Mouse (Mus musculus): ENCODE measurements at regions not wholly inside any gene's neighbourhood (a gene's known extent, or its start where the extent isn't known, plus 50 kb on each side); places are given as distances from the start of the nearest gene placed in this dataset.

DNA sequence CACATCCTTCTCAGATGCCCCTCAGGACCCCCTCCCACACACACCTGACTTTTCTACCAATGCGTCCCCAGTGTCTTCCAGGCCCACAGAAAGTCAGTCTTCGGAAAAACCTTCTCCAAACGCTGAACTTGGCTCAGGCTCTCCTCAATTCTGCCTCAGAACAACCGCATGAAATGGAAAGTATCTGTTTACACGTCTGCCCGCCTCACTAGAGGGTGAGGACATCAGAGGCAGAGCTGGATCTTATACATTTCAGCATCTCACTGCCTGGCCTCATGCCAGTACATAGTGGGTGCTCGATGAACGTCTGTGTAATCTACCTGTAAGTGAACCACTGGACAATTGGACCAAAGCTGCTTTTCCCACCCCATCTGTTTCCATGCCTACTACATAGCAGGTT, 189.1 kb upstream of the 4930412O13Rik start:
- DNase-seq, result no peak

DNA sequence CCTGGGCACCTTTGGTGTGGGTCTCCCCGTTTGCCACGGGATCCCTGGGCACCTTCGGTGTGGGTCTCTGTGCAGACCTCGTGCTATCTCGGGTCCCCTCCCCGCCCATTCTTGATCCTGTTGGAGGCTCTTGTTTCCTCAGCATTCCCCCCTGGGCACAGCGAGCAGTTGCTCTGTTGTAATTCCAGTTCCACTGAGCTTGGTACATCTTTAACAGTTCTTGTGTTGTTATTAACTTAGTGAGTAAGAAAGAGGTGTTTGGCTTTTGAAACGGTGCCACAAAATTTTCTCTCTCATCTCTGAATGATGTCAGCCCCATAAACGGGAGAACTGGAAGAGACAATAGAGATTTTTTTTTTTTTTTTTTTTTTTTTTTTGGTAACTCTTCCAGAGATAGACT, 187.7 kb upstream of the 4930412O13Rik start:
- no peak for DNase-seq

DNA sequence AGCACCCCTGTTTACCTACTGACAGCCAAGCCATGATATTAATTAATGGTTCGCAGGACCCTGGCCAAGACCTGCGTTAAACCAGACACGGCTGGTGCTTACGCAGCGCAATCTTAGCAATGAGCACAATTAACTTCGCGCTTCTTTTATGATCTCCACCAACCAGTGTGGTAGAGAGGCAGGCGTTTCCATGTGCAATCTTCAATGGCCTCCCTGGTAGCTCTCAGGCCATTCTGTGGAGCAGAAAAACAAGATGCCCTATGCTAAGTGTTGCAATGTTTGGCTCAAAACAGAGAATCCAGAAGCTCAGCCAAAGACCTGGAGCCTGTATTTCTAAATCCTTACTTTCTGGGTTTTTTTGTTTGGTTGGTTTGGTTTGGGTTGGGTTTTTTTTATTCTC, 186.9 kb upstream of the 4930412O13Rik start:
- no peak for DNase-seq

DNA sequence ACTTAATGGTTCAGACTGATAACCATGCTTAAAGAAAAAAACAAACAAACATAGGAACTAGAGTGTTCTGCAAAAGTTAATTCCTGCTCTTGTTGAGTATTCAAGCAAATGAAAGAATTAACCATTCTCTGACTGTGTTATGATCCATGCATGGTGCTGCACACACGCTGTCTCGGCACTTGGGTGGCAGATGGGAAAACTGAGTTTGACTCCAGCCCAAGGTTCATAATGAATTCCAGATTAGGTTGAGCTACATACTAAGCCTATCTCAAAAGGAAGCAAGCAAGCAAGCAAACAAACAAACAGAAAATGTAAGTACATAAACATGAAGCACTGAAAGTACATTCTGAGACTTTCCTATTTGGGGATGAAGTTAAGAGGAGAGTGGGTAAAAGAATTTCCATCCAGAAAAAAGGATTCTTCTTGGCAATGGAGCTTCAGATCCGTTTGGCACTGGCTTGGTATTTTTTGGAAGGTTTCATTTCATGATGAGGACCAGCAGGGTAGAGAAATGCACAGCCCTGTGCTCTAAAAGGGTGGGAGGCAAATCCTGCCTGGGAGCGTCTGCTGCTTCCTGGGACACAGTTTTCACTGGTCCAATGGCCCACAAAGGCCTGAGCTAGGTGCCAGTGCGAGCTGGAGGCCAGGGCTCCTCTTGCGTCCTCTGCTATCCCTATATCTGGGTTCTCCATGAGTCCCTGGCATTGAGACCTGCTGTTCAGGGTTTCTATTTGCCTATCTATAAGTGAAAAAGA, 183.3 kb upstream of the 4930412O13Rik start:
- no peak for DNase-seq

DNA sequence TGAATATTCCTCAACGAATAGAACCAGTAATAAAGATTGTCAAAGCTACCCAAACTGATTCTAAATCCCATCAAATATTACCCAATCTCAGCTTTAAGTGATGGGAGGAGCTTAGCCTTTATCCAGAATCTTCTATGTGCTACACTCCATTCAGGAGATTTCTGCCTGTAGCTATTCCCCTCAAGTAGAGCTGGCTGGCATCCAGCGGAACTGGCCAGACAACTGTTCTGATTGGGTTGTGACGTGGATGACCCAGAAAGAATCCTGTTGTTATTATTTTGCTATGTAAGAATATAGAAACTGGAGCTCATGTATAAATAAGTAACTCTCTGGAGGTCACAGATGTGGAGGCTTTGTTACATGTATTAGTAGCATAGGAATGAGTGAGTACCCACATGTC, 176.8 kb upstream of the 4930412O13Rik start:
- no peak for DNase-seq

DNA sequence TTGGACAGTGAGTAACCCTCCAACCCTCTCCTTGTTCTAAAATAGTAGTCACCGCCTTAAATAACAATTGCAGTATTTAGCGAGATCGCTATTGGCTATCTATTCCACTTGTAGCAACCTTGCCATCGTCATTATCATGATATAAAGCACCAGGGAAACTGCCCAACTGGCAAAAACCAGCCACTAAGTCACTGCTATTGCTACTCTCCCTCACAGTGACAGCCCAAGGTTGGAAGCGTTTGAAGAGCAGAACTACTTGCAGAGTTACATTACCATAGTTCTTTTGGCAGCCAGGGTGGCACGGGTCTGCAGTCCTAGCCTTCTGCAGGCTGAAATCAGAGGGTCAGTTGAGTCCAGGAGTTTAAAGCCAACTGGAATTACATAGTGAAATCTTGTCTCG, 171.6 kb upstream of the 4930412O13Rik start:
- no peak for DNase-seq

DNA sequence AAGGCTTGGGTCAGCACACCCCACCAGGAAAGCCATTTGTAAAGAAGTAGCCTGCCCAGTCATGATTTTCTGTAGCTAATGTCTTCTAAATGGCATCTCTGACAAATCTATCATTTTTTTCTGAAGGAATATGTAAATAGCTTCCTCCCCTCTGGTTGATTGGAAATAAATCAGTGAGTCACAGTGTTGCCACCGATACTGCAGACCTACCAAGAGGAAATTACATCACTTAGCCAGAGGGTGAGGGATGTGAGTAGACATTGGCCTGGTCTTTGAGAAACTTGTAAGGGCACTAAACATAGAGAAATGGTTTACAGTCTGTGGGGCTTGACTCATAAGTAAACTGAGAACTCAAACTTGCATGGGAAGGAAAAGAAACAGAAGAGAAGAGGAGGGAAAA, 163.1 kb upstream of the 4930412O13Rik start:
- no peak for DNase-seq

DNA sequence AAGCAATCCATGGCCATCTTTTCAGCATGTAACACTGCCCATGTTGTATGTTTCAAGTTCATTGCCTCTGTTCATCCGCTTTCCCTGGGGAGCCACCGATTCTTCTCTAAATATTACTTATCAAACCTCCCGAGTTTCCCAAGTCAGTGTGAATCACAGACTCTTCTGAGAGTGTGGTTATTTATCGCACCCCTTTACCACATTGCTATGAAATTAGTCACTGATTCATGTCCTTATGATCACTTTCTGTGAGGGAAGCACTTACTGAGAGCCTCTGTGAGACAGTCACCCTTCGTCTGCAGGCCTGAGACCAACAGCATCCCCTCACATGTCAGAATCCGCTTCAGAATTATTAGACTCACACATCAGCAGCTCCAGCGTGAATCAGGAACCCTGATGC, 147.8 kb upstream of the 4930412O13Rik start:
- no peak for DNase-seq

DNA sequence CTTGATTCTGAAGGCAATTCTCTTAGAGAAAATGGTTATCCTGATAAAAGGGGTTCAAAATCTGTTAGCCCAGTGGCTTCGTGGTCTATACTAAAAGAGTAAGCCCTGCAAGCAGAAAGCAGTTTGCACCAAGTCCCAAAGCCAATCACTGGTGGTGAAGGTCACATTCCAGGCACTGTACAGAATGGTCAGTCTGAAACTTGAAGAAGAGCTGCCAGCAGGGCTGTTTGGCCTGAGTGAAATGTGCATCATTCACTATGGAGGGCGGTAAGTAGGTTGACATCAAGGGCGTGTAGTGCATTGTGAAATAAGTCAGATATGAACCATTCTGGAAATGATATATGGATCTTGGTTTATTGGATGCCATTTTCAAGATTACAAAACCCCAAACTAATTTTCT, 136.9 kb upstream of the 4930412O13Rik start:
- no peak for DNase-seq

DNA sequence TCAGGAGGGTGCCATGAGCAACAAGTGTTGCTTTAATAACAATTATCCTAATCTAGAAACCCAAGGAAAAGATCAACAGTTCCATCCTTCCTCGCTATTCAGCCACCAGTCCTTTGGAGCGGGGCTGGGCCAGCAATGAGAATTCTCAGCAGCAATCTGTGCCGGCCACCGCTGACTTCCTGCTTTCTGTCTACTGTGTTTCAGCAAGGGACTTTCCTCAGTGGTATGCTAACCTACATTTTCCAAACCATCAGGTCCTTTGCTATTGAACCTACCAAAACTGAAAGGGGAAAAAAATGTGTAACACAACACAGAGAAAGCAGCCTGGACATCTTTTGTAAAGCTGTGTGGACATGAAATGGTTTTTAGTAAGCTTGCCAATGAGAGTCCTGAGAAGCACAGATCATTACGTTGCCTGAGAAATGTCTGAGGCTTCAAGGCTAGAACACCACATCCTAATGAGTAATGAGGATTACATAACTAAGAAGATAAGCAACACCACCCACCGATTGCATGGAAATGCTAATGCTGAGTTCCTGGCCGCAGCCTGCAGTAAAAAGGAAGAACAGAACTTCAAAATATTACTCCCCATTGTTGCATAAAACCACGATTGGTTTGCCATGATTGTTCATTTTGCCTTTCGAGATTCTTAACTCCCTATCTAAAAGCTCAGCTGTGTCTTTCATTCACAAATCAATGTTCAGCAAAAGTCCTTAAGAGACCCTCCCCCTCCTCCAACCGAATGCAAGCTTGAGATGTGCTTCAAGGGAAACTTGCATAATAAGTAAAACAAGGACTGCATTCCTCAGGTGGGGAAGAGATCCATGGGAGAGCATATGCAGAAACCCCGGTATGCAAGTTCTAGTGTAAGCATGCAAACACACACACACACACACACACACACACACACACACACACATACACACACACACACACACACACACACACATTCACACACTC, 130.9 kb upstream of the 4930412O13Rik start:
- peak; percentile 11 for DNase-seq

DNA sequence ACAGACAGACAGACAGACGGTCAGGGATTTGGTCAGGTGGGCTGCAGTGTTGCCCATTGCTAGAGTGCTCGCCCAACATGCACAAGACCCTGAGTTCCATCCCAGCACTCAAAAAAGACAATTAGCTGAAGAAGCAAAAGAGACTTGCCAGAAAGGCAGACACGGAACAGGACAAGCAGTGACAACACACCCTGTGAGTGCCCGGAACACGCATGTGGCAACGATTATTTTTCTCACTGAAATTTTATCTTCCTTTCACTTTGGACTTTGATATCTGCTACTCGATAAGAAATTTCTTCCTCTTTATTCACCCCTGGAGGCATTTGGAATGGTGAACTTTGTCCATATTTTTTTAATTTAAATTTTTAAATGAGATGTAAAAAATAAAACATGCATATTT, 127.4 kb upstream of the 4930412O13Rik start:
- no peak for DNase-seq

DNA sequence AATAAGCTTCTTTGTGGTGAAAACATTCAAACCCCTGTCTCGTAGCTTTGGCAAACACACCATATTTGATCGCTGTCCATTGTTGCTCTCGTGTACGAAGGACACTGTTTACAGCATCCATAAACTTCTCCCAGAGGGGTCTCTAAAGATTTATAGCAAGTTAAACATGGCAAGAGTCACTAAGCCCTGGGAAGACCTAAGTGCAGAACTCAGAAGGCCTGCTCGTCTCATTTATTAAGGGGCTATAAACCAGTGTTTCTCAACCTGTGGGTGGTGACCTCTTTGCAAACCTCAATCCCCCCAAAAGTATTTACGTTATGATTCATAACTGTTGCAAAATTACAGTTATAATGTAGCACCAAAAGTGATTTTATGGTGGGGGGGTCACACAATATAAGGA, 126.9 kb upstream of the 4930412O13Rik start:
- DNase-seq, result peak; percentile 7

DNA sequence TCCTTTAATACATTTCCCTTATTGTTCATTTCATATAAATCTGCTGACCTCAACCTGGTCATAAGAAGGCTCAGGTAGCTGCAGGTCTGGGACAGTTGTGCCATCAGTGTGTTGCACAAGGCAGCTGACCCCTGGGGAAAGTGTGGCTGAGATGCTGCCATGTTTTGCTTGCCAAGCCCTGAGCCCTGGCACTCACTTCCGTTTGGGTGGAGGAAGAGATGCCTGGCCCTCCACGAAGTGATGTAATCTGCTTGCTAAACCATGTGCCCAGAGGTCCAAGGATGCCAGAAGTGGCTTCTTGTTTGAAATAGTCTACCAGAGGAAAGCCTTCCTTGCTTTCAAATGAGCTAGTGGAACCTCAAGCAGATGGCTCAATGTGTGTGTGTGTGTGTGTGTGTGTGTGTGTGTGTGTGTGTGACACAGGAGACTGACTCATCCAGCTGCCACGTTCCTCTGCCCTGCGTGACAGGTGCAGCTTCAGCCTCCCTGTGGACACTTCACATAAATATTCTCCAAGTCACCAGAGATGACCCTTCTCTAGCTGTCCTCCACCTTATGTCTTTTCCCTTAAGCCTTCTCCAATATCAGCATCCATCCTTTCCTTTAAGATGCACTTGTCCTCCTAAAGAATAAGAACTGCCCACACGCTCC, 123.2 kb upstream of the 4930412O13Rik start:
- no peak for DNase-seq

DNA sequence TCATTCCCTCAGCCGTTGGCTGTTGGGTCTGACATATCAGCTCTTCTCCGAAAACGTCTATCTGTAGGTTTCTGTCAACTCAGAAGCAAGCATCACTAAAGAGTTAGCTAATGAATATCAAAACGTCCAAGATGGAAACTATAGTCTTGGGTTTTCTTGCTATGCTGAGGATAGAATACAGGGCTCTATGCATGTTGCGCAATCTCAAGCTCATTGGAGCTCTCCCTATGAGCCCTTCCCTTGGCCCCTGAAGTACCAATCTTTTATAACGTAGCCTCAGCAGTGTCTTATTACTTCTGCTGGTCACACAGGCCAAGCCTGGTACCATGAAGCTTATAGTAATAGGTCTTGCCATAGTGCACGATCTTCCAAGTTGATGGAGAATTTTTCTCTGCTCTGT, 122.1 kb upstream of the 4930412O13Rik start:
- no peak for DNase-seq

DNA sequence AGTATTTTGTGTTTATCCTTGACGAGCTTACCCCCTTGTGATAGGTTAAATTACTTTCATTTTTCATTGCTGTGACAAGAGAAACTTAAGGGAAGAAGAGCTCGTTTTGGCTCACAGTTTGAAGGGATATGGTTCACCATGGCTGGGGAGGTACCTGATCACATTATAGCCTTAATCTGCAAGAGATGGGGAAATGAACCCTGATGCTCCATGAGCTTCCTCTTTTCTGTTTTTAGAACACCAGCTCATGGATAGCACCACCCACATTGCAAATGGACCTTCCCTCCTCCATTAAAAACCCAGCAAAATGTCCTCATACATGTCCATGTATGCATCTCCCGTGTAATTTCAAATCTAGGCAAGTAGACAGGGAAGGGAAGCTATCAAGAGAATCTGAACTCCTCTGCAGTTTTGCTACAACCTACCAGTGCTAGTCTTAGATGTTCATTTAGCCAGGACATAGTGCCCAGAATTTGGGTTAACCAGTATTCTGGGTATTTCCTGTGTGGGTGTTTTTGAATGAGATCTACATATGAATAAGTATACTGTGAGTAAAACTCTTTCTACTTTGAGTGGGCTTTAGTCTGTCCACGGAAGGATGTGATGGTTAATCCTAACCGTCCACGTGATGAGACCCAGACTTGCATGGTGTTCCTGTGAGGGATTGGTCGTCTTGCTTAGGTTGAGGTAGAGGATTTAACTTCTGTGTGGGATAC, 121.5 kb upstream of the 4930412O13Rik start:
- DNase-seq, result no peak

DNA sequence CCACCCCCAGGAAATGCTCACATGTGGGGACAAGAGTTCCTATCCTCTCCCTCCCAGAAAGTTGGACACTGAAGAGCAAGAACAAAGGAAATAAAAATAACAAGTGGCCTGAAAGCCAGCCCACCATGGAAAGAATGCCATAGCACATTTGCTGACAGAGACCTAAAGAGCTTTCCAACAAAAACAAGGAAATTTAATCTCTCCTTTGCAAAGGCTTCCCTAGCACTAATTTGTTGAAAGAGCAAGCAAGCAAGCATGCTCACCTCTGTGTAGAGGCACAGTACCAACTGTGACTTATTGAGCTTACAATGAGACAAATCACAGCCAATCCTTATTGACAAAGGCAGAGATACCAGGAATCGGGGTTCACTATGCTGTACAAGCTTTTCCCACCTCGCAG, 100.9 kb upstream of the 4930412O13Rik start:
- DNase-seq, result no peak

DNA sequence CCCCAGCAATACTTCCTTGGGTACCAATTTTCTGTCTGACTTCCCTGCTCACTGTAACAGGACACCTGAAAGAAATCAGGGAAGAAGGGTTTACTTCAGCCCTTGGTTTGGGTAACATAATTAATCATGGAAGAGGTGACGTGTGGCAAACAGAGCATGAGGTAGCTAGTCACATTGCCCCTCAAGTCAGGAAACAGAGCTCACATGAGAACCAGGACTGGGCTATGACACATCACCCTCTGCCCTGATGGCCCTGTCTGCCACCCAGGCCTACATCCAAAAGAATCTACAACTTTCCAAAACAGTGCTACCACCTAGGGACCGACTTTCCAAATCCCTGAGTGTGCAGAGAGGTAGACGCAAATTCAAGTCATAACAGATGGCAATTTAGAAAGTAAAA, 98.4 kb upstream of the 4930412O13Rik start:
- DNase-seq, result no peak

DNA sequence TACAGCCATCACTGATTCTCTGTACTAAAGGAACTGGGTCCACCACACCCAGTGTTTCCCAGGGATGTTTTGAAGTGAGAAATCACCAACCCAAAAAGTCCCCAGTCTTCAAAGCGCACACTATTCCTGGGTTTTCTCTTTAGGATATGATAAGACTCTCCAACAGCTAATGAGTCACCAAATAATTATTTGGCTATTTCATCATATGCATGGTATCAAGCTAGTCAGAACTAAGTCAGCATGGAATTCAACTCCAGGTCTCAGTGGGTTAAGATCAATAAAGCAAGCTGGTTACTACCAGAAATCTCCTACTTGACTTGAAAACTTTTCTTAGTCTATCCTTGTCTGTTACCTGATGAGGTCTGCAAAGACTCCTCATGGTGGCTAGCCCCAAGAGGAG, 89.1 kb upstream of the 4930412O13Rik start:
- DNase-seq, result no peak

DNA sequence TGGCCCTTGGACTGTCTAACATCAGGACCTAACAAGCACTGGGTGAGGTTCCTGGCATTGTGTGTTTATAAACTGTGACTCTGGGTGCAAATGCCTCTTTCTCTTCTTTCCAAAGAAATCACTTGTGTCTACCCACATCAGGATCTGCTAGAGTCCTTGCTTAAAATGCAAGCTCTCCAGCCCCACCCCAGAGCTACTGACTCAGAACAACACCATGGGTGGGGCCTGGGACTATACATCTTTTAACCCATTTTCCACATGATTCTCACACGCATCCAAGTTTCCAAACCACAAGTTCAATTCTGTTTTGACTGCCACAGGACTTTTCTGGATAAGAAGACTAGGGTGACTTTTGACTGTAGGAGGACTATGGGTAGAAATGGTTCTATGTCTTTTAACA, 88.7 kb upstream of the 4930412O13Rik start:
- no peak for DNase-seq

DNA sequence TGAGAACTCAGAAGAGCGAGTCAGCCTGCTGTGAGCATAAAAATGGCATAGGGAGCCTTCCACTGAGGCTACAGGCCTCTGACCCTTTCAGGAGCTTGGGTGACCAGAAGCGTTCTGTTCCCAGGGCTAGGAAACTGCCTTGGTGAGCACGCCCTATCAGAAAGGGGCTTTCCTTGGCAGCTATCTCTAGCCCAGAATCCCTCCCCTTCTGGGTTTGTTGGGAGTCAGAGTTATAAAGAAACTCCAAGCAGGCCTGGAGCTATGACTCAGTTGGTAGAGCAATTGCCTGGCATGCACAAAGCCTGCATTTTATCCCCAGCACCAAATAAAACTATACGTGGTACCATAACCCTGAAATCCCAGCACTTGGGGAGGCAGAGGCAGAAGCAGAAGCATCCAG, 85.7 kb upstream of the 4930412O13Rik start:
- no peak for DNase-seq

DNA sequence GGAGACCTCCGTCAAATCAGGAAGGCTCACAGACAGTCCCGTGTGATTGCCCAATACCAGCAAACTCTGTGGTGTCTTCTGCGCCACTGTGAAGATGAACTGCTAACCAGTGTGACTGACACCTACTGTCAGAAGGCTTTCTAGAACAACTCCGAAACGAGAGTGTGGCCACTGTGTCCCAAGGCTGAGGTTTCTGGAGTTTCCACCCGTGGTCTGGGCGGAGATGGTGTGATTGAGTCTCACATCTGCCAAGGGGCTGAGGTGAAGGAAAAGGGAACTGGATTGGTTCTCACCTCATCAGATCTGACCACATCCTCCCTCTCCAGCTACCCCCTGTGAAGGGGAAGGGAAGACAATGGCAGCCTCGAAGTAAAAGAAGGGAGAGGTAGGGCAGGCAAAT, 79.6 kb upstream of the 4930412O13Rik start:
- DNase-seq, result no peak

DNA sequence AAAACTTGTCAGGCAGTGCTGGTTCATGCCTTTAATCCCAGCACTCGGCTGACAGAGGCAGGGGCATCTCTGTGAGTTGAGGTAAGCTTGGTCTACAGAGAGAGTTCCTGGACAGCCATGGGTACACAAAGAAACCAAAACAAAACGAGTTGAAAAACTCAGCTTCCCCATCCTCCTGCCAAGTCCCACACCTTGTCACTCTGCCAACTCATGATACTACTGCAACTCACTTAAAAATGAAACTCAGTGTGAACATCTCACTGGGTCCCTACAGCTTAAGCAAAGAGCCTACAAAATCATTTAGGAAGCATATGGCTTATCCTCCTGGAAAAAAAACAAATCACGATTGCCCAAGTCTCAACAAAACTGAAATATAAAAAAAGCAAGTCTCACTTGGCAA, 76.7 kb upstream of the 4930412O13Rik start:
- no peak for DNase-seq

DNA sequence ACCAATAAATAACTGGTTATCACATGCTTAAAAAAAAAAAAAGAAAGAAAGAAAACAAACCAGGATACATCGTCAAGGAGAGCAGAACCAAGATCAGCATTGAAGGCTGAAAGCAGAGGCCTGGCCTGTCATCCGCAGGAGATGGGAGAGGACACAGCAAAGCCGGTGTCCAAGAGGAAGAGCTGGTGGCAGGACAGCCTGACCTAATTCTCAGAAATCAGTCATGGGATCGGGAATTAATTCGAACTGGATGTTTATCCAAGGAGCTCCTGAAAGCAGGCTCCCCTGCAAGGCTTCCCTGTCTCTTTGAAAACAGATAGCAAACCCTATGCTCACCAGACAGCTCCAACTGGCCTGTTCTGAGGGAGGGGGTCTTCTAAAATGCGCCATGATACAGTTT, 75.5 kb upstream of the 4930412O13Rik start:
- no peak for DNase-seq
